Mouse (Mus musculus): ENCODE results near the gene Esrra. TPM values are rescaled to one million over a fixed set of nuclear protein-coding genes. Genes with fewer than 3 reads are reported as not detected.

The Esrra gene
- total RNA-seq, 2 experiments from 2014 or later, result 71.0 to 97.4 TPM

GRCm38 (mm10) chr19:6941372-6942248, 20.0 kb upstream of the Esrra start, which contains the start of gene Bad:
Gene Bad (plus strand): TSS chr19:6941861.
- peak; percentile 99 for DNase-seq

GRCm38 (mm10) chr19:6940396-6941351, 19.1 kb upstream of the Esrra start:
- DNase-seq, result peak; percentile 43

- no peak for DNase-seq
Measured at GRCm38 (mm10) chr19:6939106-6940002, 17.7 kb upstream of the Esrra start.

GRCm38 (mm10) chr19:6937541-6938465, 16.2 kb upstream of the Esrra start:
- no peak for DNase-seq

GRCm38 (mm10) chr19:6936299-6936698, 14.7 kb upstream of the Esrra start:
- no peak for DNase-seq

GRCm38 (mm10) chr19:6934195-6934977, 12.8 kb upstream of the Esrra start, which contains the start of gene Kcnk4:
Gene Kcnk4 (minus strand): TSS chr19:6934515.
- no peak for DNase-seq

- DNase-seq, result no peak
Measured at GRCm38 (mm10) chr19:6933436-6934194, 12.0 kb upstream of the Esrra start.

- no peak for DNase-seq
Measured at GRCm38 (mm10) chr19:6933102-6933435, 11.5 kb upstream of the Esrra start.

GRCm38 (mm10) chr19:6932018-6932417, 10.4 kb upstream of the Esrra start:
- DNase-seq, result no peak

- DNase-seq, result no peak
Measured at GRCm38 (mm10) chr19:6931002-6931401, 9.4 kb upstream of the Esrra start.

GRCm38 (mm10) chr19:6928080-6928479, 6.5 kb upstream of the Esrra start:
- DNase-seq, result no peak

- peak; percentile 64 for DNase-seq
Measured at GRCm38 (mm10) chr19:6926559-6927255, 5.1 kb upstream of the Esrra start.

- no peak for DNase-seq
Measured at GRCm38 (mm10) chr19:6925611-6926329, 4.2 kb upstream of the Esrra start.

GRCm38 (mm10) chr19:6925307-6925573, 3.6 kb upstream of the Esrra start, which contains the start of gene Catsperz:
Gene Catsperz (minus strand): TSS chr19:6925380.
- no peak for DNase-seq

- peak; percentile 94 for DNase-seq
Measured at GRCm38 (mm10) chr19:6924461-6925306, 3.1 kb upstream of the Esrra start.

- no peak for DNase-seq
Measured at GRCm38 (mm10) chr19:6922901-6923735, 1.5 kb upstream of the Esrra start.
